Mouse (Mus musculus) retina, embryonic 14.5 days (tissue): ENCODE data around the gene Stra8.

Experiments used
- DNase-seq: peaks from one replicate; pipeline ENCODE4 v3.0.0-alpha.2; 2015; ENCODE audit warnings: low spot score

Stra8 gene

GRCm38 (mm10) chr6:34903441-34903840 is 16.5 kb upstream of the Stra8 start:
- no peak for DNase-seq

GRCm38 (mm10) chr6:34903851-34904250 is 16.1 kb upstream of the Stra8 start:
- DNase-seq, result no peak

- DNase-seq, result no peak
Measured at GRCm38 (mm10) chr6:34904361-34904760, 15.6 kb upstream of the Stra8 start.

DNA sequence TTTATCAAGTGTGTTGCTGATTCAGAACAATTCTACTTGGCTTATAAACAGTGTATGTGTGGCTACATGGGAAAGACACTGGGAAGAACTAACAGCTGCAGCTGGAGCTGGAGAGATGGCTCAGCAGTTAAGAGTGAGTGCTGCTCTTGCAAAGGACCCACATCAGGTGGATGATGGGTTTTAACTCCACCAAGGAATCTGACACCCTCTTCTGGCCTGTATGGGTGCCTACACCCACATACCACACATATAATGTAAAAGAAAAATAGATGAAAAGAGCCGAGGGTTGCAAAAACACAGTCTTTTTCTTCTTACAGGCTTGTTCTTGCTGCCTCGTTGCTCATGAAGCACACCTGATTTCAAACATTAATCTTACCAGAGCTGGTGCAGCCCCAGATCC is 13.8 kb upstream of the Stra8 start:
- DNase-seq, result no peak

- DNase-seq, result no peak
Measured at GRCm38 (mm10) chr6:34906661-34907060, 13.3 kb upstream of the Stra8 start.

DNA sequence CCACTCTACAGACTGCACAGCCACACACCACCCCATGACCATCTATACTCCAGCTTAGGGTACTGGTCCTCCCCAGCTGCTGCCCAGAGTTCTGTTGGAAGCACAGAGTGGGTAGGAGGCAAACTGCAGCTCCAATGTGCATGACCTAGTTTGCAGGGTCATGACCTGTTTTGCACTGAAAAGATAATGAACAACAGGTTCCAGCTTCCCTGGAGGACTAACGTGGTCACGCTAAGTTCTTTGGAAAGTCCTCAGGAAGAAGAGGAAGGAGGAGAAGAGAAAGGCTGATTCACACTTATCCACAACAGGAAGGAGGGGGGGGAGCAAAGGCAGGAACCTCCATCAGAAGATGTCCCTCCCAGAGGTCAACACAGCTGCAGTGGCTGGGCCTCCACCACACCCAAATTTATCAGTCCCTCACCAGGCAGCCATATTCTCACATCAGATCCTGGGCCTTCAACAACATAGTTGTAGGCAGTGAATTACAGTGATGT is 12.8 kb upstream of the Stra8 start:
- DNase-seq, result no peak

GRCm38 (mm10) chr6:34907696-34908260 is 12.2 kb upstream of the Stra8 start:
- no peak for DNase-seq

- no peak for DNase-seq
Measured at GRCm38 (mm10) chr6:34909631-34910345, 10.2 kb upstream of the Stra8 start.

DNA sequence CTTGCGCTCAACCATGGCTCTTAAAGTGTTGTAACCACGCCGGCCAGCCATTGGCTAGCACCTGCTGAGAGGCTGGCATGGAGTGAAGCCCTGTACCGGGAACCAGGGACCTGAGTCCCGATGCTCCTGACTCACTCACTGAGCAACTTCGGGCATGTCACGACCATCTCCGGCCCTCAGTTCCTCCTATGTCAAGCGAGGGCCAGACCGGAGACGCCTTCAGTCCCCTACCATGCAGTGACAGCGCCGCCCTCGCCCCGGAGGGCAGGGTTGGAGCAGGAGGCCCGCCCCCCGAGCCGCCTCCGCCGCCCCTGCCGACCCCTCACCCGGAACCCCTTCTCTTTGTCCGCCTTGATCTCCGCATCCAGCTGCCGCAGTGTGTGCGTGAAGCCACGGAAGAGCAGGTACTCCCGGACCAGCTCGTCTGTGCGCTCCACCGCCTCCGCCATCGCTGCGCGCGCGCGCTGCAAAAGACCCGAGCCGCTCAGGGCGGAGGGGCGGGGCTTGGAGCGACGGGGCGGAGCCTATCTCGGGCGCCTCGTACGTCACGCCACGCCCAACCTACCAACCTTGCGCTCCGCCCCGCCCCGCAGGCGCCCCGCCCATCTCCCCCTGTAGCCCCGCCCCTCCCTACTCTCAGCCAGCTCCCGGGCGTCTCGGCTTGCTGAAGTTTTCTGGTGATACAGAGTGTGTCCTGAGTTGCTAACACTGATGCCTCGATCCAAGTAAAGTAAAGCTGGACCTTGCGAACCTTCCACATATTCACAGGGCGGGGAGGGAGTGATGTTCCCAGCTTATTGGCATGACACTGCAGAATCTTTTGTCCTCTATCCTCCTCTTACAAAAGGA is 9.4 kb upstream of the Stra8 start, which contains the start of gene Wdr91:
Wdr91 (minus strand) TSS at position 506 of the 849 bp plus-strand sequence.
- DNase-seq, result peak; percentile 98

DNA sequence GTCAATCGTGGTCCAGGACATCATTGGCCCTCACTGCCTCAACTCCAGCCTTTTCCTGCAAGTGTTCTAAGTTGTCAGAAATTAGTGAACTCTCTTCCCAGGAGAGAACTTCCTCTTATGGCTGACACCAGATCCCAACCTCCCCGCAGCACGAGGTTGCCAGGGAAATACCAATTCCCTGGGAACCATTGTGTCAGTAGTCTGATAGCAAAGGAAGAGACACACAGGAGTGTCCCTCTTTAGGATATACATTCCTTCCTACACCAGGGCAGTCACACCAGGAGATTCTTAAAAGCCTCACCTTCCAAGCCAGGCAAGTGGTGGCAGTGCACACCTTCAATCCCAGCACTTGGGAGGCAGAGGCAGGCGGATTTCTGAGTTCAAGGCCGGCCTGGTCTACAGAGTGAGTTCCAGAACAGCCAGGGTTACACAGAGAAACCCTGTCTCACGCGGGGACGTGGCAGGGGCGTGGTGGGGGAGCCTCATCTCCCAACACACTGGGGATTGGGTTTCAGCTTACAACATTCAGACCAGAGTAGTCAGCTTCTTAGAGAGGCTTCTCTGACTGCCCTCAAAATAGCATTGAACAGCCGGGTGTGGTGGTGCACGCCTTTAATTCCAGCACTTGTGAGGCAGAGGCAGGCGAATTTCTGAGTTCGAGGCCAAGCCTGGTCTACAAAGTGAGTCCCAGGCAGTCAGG is 6.5 kb upstream of the Stra8 start:
- DNase-seq, result no peak

DNA sequence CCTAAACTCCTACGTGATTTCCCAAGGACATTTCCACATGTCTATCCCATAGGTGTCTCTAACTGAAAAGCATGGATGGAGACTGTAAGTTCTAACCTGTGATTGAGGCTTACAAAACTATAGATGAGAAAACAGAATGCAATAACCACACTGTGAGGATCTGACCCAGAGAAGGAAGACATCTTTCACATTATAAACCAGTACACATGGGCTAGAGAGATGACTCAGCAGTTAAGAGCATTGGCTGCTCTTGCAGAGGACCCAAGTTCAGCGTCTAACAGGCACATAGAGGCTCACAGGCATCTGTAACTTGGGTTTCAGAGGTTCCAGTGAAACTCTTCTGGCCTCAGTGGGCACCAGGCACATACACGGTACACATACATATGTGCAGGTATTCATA is 5.5 kb upstream of the Stra8 start:
- DNase-seq, result no peak

- no peak for DNase-seq
Measured at GRCm38 (mm10) chr6:34919146-34919545, 817 bp upstream of the Stra8 start.

GRCm38 (mm10) chr6:34920631-34921030 is 668 bp downstream of the Stra8 start:
- DNase-seq, result no peak

- peak; percentile 46 for DNase-seq
Measured at GRCm38 (mm10) chr6:34921941-34922340, 2.0 kb downstream of the Stra8 start.

- peak; percentile 92 for DNase-seq
Measured at GRCm38 (mm10) chr6:34927156-34927555, 7.2 kb downstream of the Stra8 start.

DNA sequence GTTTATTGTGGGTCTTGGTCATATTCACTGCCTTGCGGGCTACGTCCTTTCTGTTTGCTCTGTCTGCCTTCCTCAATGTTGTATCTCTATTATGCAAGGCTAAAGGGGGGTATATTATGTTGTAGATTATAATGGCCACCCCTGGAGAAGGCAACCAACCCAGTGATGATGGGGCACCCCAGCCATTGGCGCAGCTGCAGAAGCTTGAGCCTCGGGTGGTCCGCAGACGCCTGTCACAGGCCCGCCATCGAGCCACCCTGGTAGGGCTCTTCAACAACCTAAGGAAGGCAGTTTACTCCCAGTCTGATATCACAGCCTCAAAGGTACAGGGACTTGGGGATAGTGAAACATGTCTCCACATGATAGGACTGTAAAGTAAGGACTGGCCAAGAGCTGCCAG is 7.6 kb downstream of the Stra8 start:
- DNase-seq, result no peak

DNA sequence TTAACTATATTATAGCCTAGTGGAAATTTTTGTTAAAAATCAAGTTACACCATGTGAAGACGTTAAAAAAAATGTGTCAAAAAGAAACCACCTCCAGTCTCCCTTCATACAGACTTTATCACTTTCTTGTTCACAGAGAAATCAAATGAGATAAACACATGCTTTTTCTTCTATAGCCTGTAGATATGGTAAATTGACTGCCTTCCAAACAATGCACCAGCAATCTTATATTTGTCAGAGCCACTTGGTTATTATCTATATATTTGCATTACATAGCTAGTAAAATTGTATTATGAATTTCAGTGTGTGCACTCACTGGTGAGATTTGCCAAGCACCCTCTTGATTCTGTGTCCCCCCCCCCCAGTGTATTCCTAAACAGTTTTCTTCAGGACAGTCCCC is 12.7 kb downstream of the Stra8 start:
- DNase-seq, result no peak

GRCm38 (mm10) chr6:34936743-34937142 is 16.8 kb downstream of the Stra8 start:
- DNase-seq, result no peak

DNA sequence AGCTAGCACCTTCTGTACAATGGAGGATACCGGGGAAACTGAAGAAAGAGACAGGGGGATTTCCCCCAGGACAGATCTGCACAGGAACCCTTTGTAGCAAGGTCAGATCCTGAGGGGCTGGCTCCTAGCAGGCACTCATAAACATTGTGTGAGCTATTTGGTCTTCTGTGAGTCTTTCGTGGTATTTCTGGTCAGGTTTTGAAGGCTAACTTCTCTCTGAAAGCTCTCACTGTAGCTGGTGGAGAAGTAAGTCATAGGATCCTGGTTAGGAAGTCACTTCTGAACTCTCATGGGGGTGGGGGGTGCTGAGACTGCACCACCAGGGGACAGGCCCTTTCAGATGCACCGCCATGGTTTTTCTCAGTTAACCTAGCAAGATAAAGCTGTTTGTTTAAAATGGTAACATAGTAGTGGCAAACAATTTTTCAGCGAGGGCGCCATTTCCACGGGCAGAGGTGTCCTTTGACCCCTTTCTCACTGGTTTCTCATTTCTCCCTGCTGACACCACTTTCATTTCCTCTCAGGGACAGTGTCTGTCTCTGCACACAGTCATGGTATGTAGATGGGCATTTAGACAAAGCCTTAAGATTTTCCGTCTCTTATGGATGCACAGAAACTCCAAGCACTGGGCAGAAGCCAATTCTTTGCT is 18.4 kb downstream of the Stra8 start:
- DNase-seq, result no peak

DNA sequence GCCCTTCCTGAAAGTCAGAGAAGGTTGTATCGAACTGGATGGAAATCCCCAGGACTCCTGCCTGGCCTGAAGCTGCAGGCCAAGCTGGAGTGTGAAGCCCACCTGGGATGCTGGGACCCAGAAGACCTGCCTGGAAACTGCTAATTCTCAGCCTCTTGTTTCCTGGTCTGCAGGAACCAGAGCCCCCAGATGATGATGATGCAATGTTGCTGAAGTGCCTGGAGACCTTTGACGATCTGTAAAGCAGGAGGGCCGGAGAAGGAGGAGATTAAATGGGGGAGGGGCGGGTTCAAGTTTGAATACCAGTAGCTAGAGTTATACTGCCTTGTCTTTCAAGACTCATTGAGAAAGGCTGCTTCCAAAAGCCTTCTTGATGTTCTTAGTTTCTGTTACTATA is 19.0 kb downstream of the Stra8 start:
- no peak for DNase-seq

GRCm38 (mm10) chr6:34939451-34939850 is 19.5 kb downstream of the Stra8 start:
- DNase-seq, result no peak

- DNase-seq, result no peak
Measured at GRCm38 (mm10) chr6:34941496-34941895, 21.5 kb downstream of the Stra8 start.
